Mouse (Mus musculus) urinary bladder, postnatal 14 days (tissue): ENCODE data around the gene Zfp772.
"Not testable (repeated sequence)": the region's sequence is repeated elsewhere in the genome, so short reads cannot be mapped to it uniquely, and the experiment has no call there.

Experiments used
- DNase-seq: peaks from one replicate; pipeline ENCODE4 v3.0.0; 2021; ENCODE audit warnings: low spot score

Gene Zfp772

DNA sequence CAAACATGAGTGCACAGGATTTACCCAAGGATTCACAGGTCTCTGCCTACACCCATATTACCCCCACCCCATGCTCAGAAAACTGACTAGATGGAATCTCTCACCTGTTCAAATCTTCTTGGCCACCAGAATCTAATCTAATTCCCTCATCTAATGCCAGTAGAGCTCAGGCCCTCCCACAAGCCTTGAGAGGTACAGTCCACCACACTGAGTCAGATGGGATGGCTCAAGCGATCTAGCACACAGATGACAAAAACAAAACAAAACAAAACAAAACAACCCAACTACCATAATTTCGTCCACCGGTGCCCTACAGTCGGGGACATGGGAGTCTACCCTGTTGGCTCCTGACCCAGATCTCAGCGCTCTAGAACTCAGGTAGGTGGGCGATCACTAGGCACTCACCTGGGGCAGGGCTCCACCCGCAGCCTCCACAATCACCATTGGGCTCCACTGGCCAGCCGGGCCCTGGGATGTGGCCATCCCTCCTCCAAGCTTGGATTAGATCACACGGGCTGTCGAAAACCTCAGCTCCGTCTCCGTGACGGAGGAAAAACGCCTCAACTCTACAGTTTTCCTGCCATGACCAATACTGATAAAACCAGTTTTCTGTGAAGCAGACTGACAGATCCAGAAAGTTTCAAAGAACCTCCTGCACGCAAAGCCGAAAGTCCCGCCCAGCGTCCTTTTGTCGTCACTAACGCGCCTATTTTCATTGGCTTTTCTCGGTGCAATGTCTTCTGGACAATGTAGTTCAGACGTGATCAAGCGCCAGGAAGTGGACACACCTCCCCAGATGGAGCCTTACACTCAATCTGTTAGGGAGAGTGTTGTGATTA, at the start of gene Zfp772:
Gene Zfp772, minus strand, starts transcription at position 686 of the 839 bp plus-strand sequence.
- DNase-seq, result peak; percentile 18

DNA sequence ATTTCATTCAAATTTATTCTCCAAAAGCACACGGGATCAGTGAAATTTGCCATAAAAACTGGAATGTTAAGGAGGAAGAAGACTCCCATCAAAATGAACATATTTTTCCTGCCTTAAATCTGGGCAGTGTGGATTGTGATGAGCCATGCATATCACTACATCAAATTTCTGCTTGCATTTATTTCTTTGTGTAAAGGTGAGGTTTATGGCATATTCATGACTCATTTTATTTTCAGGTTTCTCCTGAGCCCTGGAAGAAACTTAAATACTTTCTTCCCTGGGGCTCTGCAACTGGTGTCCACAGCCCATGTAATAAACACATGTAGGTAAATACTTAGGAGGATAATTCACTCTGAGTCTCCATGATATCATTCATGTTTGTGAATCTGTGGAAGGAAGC, 37.4 kb upstream of the Zfp772 start, which contains the start of gene Vmn2r29:
Gene Vmn2r29, minus strand, starts transcription at position 101 of the 400 bp plus-strand sequence.
- DNase-seq, result not testable (repeated sequence)

DNA sequence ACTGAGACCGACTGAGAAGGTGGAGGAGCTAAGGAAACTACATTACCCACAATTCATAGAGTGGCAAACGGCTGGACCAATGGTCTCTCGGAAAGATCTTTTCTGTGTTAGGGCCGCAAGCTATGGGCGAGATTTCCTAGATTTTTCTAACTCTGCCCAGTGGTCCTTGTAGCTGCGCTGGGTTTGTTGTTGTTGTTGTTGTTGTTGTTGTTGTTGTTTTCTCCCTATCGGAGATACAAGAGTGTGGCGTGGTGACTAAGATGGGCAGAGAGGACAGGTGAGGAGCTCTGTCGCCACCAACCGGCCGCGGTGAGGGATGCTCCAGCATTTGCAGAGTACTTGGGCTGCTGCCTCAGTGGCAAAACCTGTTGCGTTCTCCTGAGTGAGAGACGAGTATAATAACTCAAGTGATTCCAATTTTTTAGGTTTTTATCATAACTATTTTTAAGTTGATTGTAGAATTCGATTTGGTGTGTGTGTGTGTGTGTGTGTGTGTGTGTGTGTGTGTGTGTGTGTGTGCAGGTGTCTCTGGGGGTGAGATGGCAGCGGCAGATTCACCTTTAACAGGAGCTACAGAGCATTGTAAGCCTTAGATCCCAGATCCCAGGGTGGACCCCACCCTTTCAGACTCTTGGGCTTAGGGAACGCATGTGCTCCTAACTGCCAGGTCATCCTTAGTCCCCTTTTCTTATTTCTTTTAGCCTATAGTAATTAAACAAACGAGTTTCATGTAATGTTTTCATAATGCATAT, 21.4 kb downstream of the Zfp772 start:
- DNase-seq, result peak; percentile 73

DNA sequence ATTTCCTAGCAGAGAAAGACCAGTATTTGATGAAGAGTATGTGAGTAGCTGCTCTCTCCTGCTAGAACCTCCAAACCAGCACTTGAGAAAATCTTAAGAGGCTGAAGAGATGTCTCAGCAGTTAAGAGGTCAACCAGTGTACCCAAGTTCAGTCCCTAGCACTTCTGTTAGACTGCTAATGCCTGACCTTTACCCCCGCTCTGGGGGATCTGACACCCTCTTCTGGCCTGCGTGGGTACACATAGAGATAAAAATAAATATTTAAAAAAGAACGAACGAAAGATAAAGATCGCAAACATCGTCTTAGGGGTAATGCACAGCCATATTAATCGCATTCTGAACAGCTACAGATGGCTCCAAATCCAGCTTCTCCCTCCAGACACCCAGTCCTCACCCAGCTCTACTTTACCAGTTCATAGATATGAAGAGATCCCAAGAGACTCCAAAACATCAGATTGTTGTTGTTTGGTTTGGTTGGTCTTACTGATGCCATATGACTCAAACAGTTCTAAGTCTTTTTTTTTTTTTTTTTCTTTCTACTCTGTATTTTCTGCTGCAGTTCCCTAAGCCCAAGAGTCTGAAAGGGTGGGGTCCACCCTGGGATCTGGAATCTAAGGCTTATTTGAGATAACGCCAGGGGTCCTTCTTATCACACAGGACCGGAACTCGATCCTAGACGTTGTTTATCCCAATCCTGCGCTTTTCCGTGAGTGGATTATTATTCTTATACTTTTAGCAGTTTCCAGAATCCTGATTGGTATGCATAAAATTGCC, 22.2 kb downstream of the Zfp772 start:
- no peak for DNase-seq

DNA sequence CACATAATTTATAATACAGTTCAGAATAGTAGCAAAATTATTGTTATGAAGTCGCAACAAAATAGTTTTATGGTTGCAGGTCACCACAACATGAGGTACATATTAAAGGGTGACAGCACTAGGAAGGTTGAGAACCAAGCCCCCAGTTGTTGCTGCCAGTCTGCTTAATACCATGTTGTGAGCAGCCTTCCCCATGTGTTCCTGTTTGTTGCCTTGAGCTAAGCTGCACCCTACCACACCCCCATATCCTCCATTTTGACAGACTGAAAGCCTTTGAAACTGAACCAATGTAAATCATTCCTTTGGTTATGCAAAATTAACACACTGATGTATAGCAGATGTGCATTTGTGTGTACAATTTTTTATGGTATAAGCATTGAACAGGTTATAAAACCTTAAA, 23.9 kb downstream of the Zfp772 start:
- no peak for DNase-seq

DNA sequence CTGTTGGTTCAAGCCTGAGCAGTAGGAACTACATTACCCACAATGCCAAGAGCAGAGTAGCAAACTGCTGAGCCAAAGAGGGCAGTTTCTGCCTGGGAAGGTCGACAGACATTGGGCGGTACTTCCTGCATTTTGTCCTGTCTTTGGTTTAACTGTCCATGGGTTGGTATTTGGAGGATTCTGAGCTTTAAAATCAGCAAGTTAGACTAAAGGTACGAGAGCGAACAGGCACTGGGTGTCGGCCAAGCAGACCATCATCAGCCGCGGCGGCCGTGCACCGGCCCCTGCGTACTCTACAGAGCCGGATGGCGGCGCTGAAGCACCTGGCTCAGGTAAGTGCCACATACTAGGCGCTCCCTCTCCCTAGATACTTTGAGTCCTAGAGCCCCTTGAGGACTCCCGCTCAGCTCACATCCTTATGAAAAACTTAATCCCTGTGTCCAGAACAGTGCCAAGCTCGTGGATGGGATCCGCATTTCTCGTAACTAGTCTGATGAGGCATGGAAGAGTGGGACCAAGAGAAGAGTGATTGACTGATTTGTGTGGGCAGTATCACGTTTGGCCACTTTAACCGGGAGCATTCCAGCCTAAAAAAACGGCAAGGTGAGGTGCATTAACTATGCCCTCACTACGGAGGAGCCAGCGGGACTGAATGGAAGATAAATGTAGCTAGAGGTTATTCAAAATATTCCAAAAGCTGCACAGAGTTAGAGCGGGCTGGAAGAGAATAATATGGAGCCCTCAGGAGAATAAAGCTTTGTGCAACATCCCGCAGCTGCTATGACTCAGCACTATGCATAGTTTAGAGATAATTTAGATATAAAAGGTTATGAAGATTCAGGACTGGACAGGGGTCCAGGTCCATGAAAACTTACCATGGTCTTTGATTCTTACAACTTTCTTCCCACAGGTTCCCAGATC, 38.3 kb downstream of the Zfp772 start, which contains the start of gene Zfp418:
Gene Zfp418, plus strand, starts transcription at position 104 of the 921 bp plus-strand sequence.
- DNase-seq, result peak; percentile 56
